Mouse (Mus musculus): Measurements from ENCODE around the gene Trim56. TPM values are rescaled to one million over a fixed set of nuclear protein-coding genes. Genes with fewer than 3 reads are reported as not detected.

Trim56 gene
- polyA plus RNA-seq (2014; fragmentation: Illumina TruSeq; extraction: RNeasy Lipid Tissue Mini Kit (QIAGEN cat#74804); ENCODE audit: low read depth, low replicate concordance): 15.4 TPM

DNA sequence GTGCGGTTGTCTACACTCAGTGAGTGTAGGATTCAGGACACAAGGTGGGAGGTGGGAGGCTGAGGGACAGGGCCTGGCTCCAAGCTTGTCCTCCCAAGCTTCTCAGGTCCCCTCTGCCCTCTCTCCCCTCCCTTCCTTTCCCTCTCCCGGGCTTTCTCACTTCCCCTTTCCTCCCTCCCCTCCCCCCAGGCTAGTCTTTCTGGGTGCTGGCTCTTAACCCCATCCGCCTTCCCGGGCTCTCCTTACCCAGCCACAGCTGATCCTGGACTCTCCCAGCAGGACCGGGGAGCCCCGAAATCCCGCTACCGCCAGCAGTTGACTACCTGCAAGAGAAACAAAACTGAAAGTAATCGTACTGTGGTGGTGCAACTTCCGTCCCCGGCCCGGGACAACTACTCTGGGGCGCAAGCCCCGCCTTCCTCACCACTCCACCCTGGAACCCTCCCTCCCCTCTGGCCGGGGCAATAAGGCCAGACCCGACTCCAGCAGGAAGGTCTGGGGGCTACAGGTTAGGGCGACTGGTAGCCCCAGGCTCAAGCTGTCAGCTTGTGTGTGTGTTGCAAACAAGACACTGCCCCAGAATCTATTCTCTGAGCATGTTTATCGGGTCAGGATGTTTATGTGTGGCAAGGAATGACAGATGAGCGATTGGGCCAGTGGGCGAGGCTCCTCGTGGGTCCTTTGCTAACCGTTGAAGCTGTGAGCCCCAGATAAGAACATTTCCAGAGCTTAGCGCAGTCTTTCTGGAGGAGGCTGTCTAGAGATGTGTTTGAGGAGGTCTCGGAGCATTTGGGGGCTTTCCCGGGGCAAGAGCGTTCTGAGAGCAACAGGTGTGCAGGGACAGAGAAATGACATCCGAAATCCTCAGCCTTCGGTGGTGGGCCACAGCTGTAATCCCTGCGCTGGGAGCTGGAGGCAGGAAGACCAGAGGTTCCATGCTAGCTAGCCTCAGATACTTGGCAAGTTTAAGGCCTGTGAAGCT lies at the start of gene Trim56:
Gene Trim56, minus strand, starts transcription at position 344 of the 982 bp plus-strand sequence.

DNA sequence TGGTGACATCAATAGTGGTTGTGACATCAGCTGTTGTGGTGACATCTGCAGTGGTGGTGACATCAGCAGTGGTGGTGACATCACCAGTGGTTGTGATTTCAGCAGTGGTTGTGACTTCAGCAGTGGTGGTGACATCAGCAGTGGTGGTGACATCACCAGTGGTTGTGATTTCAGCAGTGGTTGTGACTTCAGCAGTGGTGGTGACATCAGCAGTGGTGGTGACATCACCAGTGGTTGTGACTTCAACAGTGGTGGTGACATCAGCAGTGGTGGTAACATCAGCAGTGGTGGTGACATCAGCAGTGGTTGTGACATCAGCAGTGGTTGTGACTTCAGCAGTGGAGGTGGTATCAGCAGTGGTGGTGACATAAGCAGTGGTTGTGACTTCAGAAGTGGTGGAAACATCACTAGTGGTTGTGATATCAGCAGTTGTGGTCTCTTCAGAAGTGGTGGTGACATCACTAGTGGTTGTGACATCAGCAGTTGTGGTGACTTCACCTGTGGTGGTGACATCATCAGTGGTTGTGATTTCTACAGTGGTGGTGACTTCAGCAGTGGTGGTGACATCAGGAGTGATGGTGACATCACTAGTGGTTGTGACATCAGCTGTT lies 33.4 kb upstream of the Trim56 start, which contains the start of gene Muc3:
Gene Muc3, minus strand, starts transcription at position 51 of the 611 bp plus-strand sequence.

DNA sequence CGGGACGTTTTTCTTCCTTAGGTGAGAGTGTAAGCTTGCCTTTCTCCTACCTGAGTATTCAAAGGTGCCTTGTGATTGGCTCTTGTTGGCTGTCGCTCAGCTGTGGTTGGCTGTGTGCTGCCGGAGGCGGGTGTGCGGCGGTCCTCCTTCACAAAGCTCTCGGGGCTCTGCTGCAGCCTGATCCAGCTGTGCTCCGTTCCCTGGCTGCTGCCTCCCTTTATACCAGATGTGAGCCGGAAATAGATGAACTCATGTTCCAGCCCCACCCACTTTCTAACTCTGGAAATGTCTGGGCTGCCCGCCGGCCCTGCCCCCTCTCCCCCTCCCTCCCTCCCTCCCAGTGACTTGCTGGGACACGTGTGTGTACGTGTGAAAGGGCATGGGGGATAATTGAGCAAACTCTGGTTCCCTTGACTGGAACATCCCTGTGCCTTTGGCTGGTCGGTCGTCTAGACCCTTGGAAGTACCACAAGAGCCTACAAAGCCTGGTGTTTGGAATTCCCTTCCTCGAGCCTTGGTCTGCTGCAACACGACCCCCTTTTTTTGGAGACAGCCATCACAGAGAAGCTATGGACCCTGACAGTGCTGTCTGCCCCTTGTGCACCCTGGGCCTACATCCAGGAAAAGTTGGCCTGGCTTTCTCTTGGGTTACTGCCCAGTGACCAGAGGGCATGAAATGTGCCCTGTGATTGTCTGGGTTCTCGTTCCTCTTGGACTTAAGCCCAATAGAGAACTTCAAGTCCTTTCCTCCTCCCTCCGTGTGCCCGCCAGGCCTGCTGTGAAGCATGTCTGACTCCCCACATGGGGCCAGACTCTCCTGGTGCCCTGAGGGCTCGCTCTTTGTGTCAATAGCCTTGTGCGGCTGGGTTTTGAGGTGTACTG lies 43.7 kb downstream of the Trim56 start, which contains the start of gene Serpine1:
Gene Serpine1, minus strand, starts transcription at position 190 of the 882 bp plus-strand sequence.

Other genes with a start within 250 kb of the Trim56 start
- 0.32 TPM for gene Col26a1, start 233.0 kb downstream of the Trim56 start, polyA plus RNA-seq (2014; fragmentation: Illumina TruSeq; extraction: RNeasy Lipid Tissue Mini Kit (QIAGEN cat#74804); ENCODE audit: low read depth, low replicate concordance)
- 6.5 TPM for gene Ift22, start 208.1 kb downstream of the Trim56 start, polyA plus RNA-seq (2014; fragmentation: Illumina TruSeq; extraction: RNeasy Lipid Tissue Mini Kit (QIAGEN cat#74804); ENCODE audit: low read depth, low replicate concordance)
- 9.4 TPM for gene Fis1, start 162.9 kb downstream of the Trim56 start, polyA plus RNA-seq (2014; fragmentation: Illumina TruSeq; extraction: RNeasy Lipid Tissue Mini Kit (QIAGEN cat#74804); ENCODE audit: low read depth, low replicate concordance)
- gene Cldn15, start 149.6 kb downstream of the Trim56 start, polyA plus RNA-seq (2014; fragmentation: Illumina TruSeq; extraction: RNeasy Lipid Tissue Mini Kit (QIAGEN cat#74804); ENCODE audit: low read depth, low replicate concordance): 4.0 TPM
- 1.3 TPM for gene Plod3, start 129.2 kb downstream of the Trim56 start, polyA plus RNA-seq (2014; fragmentation: Illumina TruSeq; extraction: RNeasy Lipid Tissue Mini Kit (QIAGEN cat#74804); ENCODE audit: low read depth, low replicate concordance)
- 3.6 TPM for gene Znhit1, start 128.2 kb downstream of the Trim56 start, polyA plus RNA-seq (2014; fragmentation: Illumina TruSeq; extraction: RNeasy Lipid Tissue Mini Kit (QIAGEN cat#74804); ENCODE audit: low read depth, low replicate concordance)
- gene Vgf, start 89.8 kb downstream of the Trim56 start, polyA plus RNA-seq (2014; fragmentation: Illumina TruSeq; extraction: RNeasy Lipid Tissue Mini Kit (QIAGEN cat#74804); ENCODE audit: low read depth, low replicate concordance): not detected
- 18.8 TPM for gene Ap1s1, start 70.1 kb downstream of the Trim56 start, polyA plus RNA-seq (2014; fragmentation: Illumina TruSeq; extraction: RNeasy Lipid Tissue Mini Kit (QIAGEN cat#74804); ENCODE audit: low read depth, low replicate concordance)
- 1.3 TPM for gene Serpine1, start 43.9 kb downstream of the Trim56 start, polyA plus RNA-seq (2014; fragmentation: Illumina TruSeq; extraction: RNeasy Lipid Tissue Mini Kit (QIAGEN cat#74804); ENCODE audit: low read depth, low replicate concordance)
- not detected for gene Muc3, start 33.1 kb upstream of the Trim56 start, polyA plus RNA-seq (2014; fragmentation: Illumina TruSeq; extraction: RNeasy Lipid Tissue Mini Kit (QIAGEN cat#74804); ENCODE audit: low read depth, low replicate concordance)
- not detected for gene Muc3a, start 96.2 kb upstream of the Trim56 start, polyA plus RNA-seq (2014; fragmentation: Illumina TruSeq; extraction: RNeasy Lipid Tissue Mini Kit (QIAGEN cat#74804); ENCODE audit: low read depth, low replicate concordance)
- gene Ache, start 171.3 kb upstream of the Trim56 start, polyA plus RNA-seq (2014; fragmentation: Illumina TruSeq; extraction: RNeasy Lipid Tissue Mini Kit (QIAGEN cat#74804); ENCODE audit: low read depth, low replicate concordance): 0.44 TPM
- 2.3 TPM for gene Ufsp1, start 178.4 kb upstream of the Trim56 start, polyA plus RNA-seq (2014; fragmentation: Illumina TruSeq; extraction: RNeasy Lipid Tissue Mini Kit (QIAGEN cat#74804); ENCODE audit: low read depth, low replicate concordance)
- 11.8 TPM for gene Srrt, start 191.5 kb upstream of the Trim56 start, polyA plus RNA-seq (2014; fragmentation: Illumina TruSeq; extraction: RNeasy Lipid Tissue Mini Kit (QIAGEN cat#74804); ENCODE audit: low read depth, low replicate concordance)
- gene Trip6, start 198.2 kb upstream of the Trim56 start, polyA plus RNA-seq (2014; fragmentation: Illumina TruSeq; extraction: RNeasy Lipid Tissue Mini Kit (QIAGEN cat#74804); ENCODE audit: low read depth, low replicate concordance): 0.20 TPM
- 0.73 TPM for gene Slc12a9, start 217.4 kb upstream of the Trim56 start, polyA plus RNA-seq (2014; fragmentation: Illumina TruSeq; extraction: RNeasy Lipid Tissue Mini Kit (QIAGEN cat#74804); ENCODE audit: low read depth, low replicate concordance)
- gene Ephb4, start 233.9 kb upstream of the Trim56 start, polyA plus RNA-seq (2014; fragmentation: Illumina TruSeq; extraction: RNeasy Lipid Tissue Mini Kit (QIAGEN cat#74804); ENCODE audit: low read depth, low replicate concordance): 6.5 TPM

Data from kidney, adult 10 weeks (tissue).